ENCODE assay signal across 15 mouse cellular contexts in genomic region chr7:16758872-16759574, GRCm38 (mm10). TPM values are rescaled to one million over a fixed set of nuclear protein-coding genes. Genes with fewer than 3 reads are reported as not detected.
DNase-seq lines count a peak whose midpoint lies in the region; ATAC-seq and TF ChIP-seq lines count a peak whose summit lies in the region.
"Had no signal": no experiment of that assay in that cellular context is flagged by ENCODE, and none has a peak within 500 bp of the region (broad histone marks: within the 10 kb centered on the region; RNA-seq: fewer than 3 reads in every experiment).

No protein-coding gene starts in this region.

- no peak for ATAC-seq in CD4-positive, CD25-positive, alpha-beta regulatory T cell, adult 4 months
- peak; percentile 66 for ATAC-seq in forebrain, embryonic 16.5 days
- peak; percentile 84 for ATAC-seq in midbrain, postnatal 0 days (ENCODE audit: low FRiP score)
- ATAC-seq in kidney, embryonic 14.5 days (ENCODE audit: low FRiP score, low TSS enrichment) = no peak
- ATAC-seq: lung, postnatal 0 days had no signal

- no peaks in the 10 kb centered on the region for H3K36me3 ChIP-seq in forebrain, embryonic 16.5 days (ENCODE audit: control insufficient read depth, insufficient read depth)
- no peaks in the 10 kb centered on the region for H3K36me3 ChIP-seq in midbrain, postnatal 0 days (ENCODE audit: insufficient read depth, low read length)
- no peaks in the 10 kb centered on the region for H3K36me3 ChIP-seq in kidney, embryonic 14.5 days (ENCODE audit: control insufficient read depth, insufficient read depth, low read length)
- H3K36me3 ChIP-seq: limb, embryonic 13.5 days had no signal

- no peaks in the 10 kb centered on the region for H3K9me3 ChIP-seq in forebrain, embryonic 16.5 days (ENCODE audit: control insufficient read depth, low read length)
- no peaks in the 10 kb centered on the region for H3K9me3 ChIP-seq in midbrain, postnatal 0 days (ENCODE audit: low read length)
- no peaks in the 10 kb centered on the region for H3K9me3 ChIP-seq in kidney, embryonic 14.5 days (ENCODE audit: control insufficient read depth, low read length)
- H3K9me3 ChIP-seq: limb, embryonic 13.5 days had no signal

- no peaks in the 10 kb centered on the region for H3K27me3 ChIP-seq in forebrain, embryonic 16.5 days (replicated peaks; ENCODE audit: control insufficient read depth, insufficient read depth, low read length)
- no peaks in the 10 kb centered on the region for H3K27me3 ChIP-seq in midbrain, postnatal 0 days (ENCODE audit: insufficient read depth, low read length)
- no peaks in the 10 kb centered on the region for H3K27me3 ChIP-seq in kidney, embryonic 14.5 days (ENCODE audit: control insufficient read depth, insufficient read depth, low read length)
- H3K27me3 ChIP-seq: limb, embryonic 13.5 days had no signal

- H3K4me2 ChIP-seq in forebrain, embryonic 16.5 days (ENCODE audit: low read length) = no peak overlapping the region
- no peak overlapping the region for H3K4me2 ChIP-seq in midbrain, postnatal 0 days (ENCODE audit: low read depth, low read length, poor library complexity, severe bottlenecking)
- no peak overlapping the region for H3K4me2 ChIP-seq in kidney, embryonic 14.5 days (replicated peaks; ENCODE audit: low read depth, low read length)
- H3K4me2 ChIP-seq: limb, embryonic 13.5 days had no signal

- H3K4me3 ChIP-seq in forebrain, embryonic 16.5 days (replicated peaks; ENCODE audit: low read length) = no peak overlapping the region
- H3K4me3 ChIP-seq in midbrain, postnatal 0 days (ENCODE audit: low read depth, low read length) = no peak overlapping the region
- H3K4me3 ChIP-seq in kidney, embryonic 14.5 days (ENCODE audit: low read length) = no peak overlapping the region
- H3K4me3 ChIP-seq: gastrocnemius, adult 2 months; layer of hippocampus, adult 2 months; limb, embryonic 13.5 days had no signal

- WGBS in forebrain, embryonic 16.5 days = 63% methylated on average over 10 of the region's 11 CpGs
- 36% methylated on average over 10 of the region's 11 CpGs for WGBS in midbrain, postnatal 0 days
- 83% methylated on average over 10 of the region's 11 CpGs for WGBS in kidney, embryonic 14.5 days

- H3K27ac ChIP-seq in forebrain, embryonic 16.5 days (ENCODE audit: low read length) = no peak overlapping the region
- H3K27ac ChIP-seq in midbrain, postnatal 0 days (ENCODE audit: low read depth, low read length) = no peak overlapping the region
- H3K27ac ChIP-seq in kidney, embryonic 14.5 days (ENCODE audit: low read depth, low read length) = no peak overlapping the region
- H3K27ac ChIP-seq: layer of hippocampus, adult 2 months; limb, embryonic 13.5 days had no signal

- no peaks in the 10 kb centered on the region for H3K4me1 ChIP-seq in forebrain, embryonic 16.5 days (replicated peaks; ENCODE audit: control insufficient read depth, insufficient read depth, low read length)
- H3K4me1 ChIP-seq in midbrain, postnatal 0 days (ENCODE audit: insufficient read depth, low read length) = no peaks in the 10 kb centered on the region
- H3K4me1 ChIP-seq in kidney, embryonic 14.5 days (ENCODE audit: control insufficient read depth, insufficient read depth, low read length) = peaks cover 9% of the 10 kb centered on the region

- H3K9ac ChIP-seq in forebrain, embryonic 16.5 days (replicated peaks; ENCODE audit: low read depth, low read length) = no peak overlapping the region
- H3K9ac ChIP-seq in midbrain, postnatal 0 days (replicated peaks; ENCODE audit: low read length, poor library complexity, severe bottlenecking) = no peak overlapping the region
- H3K9ac ChIP-seq in kidney, embryonic 14.5 days (ENCODE audit: low read depth, low read length) = no peak overlapping the region
- H3K9ac ChIP-seq: limb, embryonic 13.5 days had no signal

- TF ChIP-seq CTCF in midbrain, postnatal 0 days (IDR thresholded peaks at IDR 0.05) = no peak

- peak; percentile 66 for DNase-seq in CD4-positive, CD25-positive, alpha-beta regulatory T cell, adult 2 months (ENCODE audit: low read depth, low spot score)
- peak; percentile 55 for DNase-seq in MN1 (ENCODE audit: low spot score)
- DNase-seq in midbrain, postnatal 0 days (ENCODE audit: low spot score) = peak; percentile 84
- no peak for DNase-seq in kidney, postnatal 10 days
- no peak for DNase-seq in lung, postnatal 4 days
- DNase-seq: gastrocnemius, adult 2 months; heart, postnatal 4 days; thymus, postnatal 4 days had no signal

RNA-seq across cellular contexts. Expression of gene Ap2s1, which starts 20.8 kb away (rescaled TPM):
- 10 to 100 TPM; 60.7 to 73.1 TPM for polyA plus RNA-seq in CD4-positive, CD25-positive, alpha-beta regulatory T cell, adult 4 months (2017; shearing (Covaris generic))
- 364 and 377 TPM in 2 replicates for polyA plus RNA-seq in forebrain, embryonic 16.5 days (2015; fragmentation: Nextera tagmentation; extraction: Ambion mirVana)
- total RNA-seq in midbrain, postnatal 0 days (2014; rRNA removed) = 516 and 573 TPM in 2 replicates
- polyA plus RNA-seq in midbrain, postnatal 0 days (2015; fragmentation: Nextera tagmentation; extraction: Ambion mirVana) = 556 and 589 TPM in 2 replicates
- polyA plus RNA-seq in kidney, embryonic 14.5 days (2014; fragmentation: Nextera tagmentation; extraction: Ambion mirVana) = 270 and 336 TPM in 2 replicates

RNA-seq across cellular contexts. Expression of gene Slc1a5, which starts 22.1 kb away (rescaled TPM):
- 100 to 1,000 TPM; 142 to 182 TPM for polyA plus RNA-seq in CD4-positive, CD25-positive, alpha-beta regulatory T cell, adult 4 months (2017; shearing (Covaris generic))
- 9.8 and 10.7 TPM in 2 replicates for polyA plus RNA-seq in forebrain, embryonic 16.5 days (2015; fragmentation: Nextera tagmentation; extraction: Ambion mirVana)
- 15.2 and 20.1 TPM in 2 replicates for total RNA-seq in midbrain, postnatal 0 days (2014; rRNA removed)
- polyA plus RNA-seq in midbrain, postnatal 0 days (2015; fragmentation: Nextera tagmentation; extraction: Ambion mirVana) = 8.9 and 9.2 TPM in 2 replicates
- 30.2 and 36.1 TPM in 2 replicates for polyA plus RNA-seq in kidney, embryonic 14.5 days (2014; fragmentation: Nextera tagmentation; extraction: Ambion mirVana)

RNA-seq across cellular contexts. Expression of gene Ceacam9, which starts 37.3 kb away (rescaled TPM):
- polyA plus RNA-seq in CD4-positive, CD25-positive, alpha-beta regulatory T cell, adult 4 months (2017; shearing (Covaris generic)) = not detected
- polyA plus RNA-seq in forebrain, embryonic 16.5 days (2015; fragmentation: Nextera tagmentation; extraction: Ambion mirVana) = 0.15 and 0.20 TPM in 2 replicates
- total RNA-seq in midbrain, postnatal 0 days (2014; rRNA removed) = not detected in 2 replicates
- polyA plus RNA-seq in midbrain, postnatal 0 days (2015; fragmentation: Nextera tagmentation; extraction: Ambion mirVana) = 0.21 and 0.39 TPM in 2 replicates
- not detected in 2 replicates for polyA plus RNA-seq in kidney, embryonic 14.5 days (2014; fragmentation: Nextera tagmentation; extraction: Ambion mirVana)
- total RNA-seq: gastrocnemius, adult 2 months; heart, postnatal 4 days; layer of hippocampus, adult 2 months had no signal
- polyA plus RNA-seq: embryonic facial prominence, embryonic 14.5 days; limb, embryonic 13.5 days; lung, postnatal 0 days had no signal

RNA-seq across cellular contexts. Expression of gene Strn4, which starts 56.7 kb away (rescaled TPM):
- polyA plus RNA-seq in CD4-positive, CD25-positive, alpha-beta regulatory T cell, adult 4 months (2017; shearing (Covaris generic)) = 10 to 100 TPM; 19.2 TPM
- 189 and 204 TPM in 2 replicates for polyA plus RNA-seq in forebrain, embryonic 16.5 days (2015; fragmentation: Nextera tagmentation; extraction: Ambion mirVana)
- 252 and 291 TPM in 2 replicates for total RNA-seq in midbrain, postnatal 0 days (2014; rRNA removed)
- 156 and 165 TPM in 2 replicates for polyA plus RNA-seq in midbrain, postnatal 0 days (2015; fragmentation: Nextera tagmentation; extraction: Ambion mirVana)
- polyA plus RNA-seq in kidney, embryonic 14.5 days (2014; fragmentation: Nextera tagmentation; extraction: Ambion mirVana) = 75.5 and 111 TPM in 2 replicates

RNA-seq across cellular contexts. Expression of gene Fkrp, which starts 57.5 kb away (rescaled TPM):
- 10 to 100 TPM in 1 of 2 experiments, 1 to 10 TPM in 1; 6.8 to 11.2 TPM for polyA plus RNA-seq in CD4-positive, CD25-positive, alpha-beta regulatory T cell, adult 4 months (2017; shearing (Covaris generic))
- polyA plus RNA-seq in forebrain, embryonic 16.5 days (2015; fragmentation: Nextera tagmentation; extraction: Ambion mirVana) = 23.1 and 29.0 TPM in 2 replicates
- total RNA-seq in midbrain, postnatal 0 days (2014; rRNA removed) = 81.4 and 85.9 TPM in 2 replicates
- polyA plus RNA-seq in midbrain, postnatal 0 days (2015; fragmentation: Nextera tagmentation; extraction: Ambion mirVana) = 50.0 and 53.5 TPM in 2 replicates
- 23.6 and 31.1 TPM in 2 replicates for polyA plus RNA-seq in kidney, embryonic 14.5 days (2014; fragmentation: Nextera tagmentation; extraction: Ambion mirVana)

Comparison
In these comparisons a context has a peak if more than half of its experiments do, and no peak if none do; other contexts are left out.
1. DNase-seq: peak in CD4-positive, CD25-positive, alpha-beta regulatory T cell, adult 2 months (single experiment), MN1 (single experiment) and midbrain, postnatal 0 days (single experiment); none in kidney, postnatal 10 days (single experiment) and lung, postnatal 4 days (0 of 2).
2. ATAC-seq: peak in forebrain, embryonic 16.5 days (single experiment) and midbrain, postnatal 0 days (single experiment); none in CD4-positive, CD25-positive, alpha-beta regulatory T cell, adult 4 months (single experiment) and kidney, embryonic 14.5 days (single experiment).